Mouse (Mus musculus): ENCODE measurements around the gene Krt78.
"Not testable (repeated sequence)": the region's sequence is repeated elsewhere in the genome, so short reads cannot be mapped to it uniquely, and the experiment has no call there.

Gene Krt78

DNA sequence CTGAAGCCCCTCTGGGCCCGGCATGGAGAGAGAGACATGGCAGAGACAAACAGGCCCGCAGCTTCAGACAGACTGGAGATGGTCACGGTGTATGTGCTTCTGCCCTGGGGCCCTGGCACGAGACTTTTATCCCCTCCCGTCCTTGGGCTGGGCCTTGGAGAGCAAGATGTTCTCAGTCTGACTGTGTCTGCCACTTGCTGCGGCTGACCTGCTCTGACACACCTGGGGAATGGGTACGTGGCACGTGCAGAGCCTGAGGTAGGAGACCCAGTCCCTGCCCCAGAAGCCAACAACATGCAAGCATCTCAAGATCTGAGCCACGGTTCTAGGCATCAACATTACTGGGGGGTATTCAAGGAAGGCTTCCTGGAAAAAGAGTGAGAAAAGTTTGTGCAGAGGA, at the start of gene Krt78:
TSS of gene Krt78 (minus strand) at position 101 of the 400 bp plus-strand sequence.
- no peak for DNase-seq (ENCODE audit: low spot score)

DNA sequence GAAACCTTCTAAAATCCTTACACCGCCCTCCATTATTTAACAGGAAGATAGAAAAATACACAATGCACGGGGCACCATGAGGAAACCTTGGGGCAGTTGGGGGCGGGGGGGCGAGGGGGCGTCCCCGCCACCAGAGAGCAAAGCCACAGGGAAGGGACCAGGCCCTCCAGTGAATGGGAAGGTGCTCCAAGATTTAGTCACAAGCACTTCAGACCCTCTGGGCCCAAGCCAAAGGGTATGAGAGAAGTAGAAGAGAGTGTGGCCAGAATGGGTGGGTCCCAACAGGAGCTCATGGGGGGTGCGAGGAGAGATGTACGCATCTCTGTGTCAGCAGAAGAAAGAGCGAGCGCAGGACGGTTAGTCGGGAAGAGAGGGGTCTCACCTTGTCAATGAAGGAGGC, 49.4 kb upstream of the Krt78 start:
- DNase-seq (ENCODE audit: low spot score): no peak

- DNase-seq (ENCODE audit: low spot score): peak; percentile 92
These were observed 48.8 kb upstream of the Krt78 start for GRCm38 (mm10) chr15:102002646-102003488.

DNA sequence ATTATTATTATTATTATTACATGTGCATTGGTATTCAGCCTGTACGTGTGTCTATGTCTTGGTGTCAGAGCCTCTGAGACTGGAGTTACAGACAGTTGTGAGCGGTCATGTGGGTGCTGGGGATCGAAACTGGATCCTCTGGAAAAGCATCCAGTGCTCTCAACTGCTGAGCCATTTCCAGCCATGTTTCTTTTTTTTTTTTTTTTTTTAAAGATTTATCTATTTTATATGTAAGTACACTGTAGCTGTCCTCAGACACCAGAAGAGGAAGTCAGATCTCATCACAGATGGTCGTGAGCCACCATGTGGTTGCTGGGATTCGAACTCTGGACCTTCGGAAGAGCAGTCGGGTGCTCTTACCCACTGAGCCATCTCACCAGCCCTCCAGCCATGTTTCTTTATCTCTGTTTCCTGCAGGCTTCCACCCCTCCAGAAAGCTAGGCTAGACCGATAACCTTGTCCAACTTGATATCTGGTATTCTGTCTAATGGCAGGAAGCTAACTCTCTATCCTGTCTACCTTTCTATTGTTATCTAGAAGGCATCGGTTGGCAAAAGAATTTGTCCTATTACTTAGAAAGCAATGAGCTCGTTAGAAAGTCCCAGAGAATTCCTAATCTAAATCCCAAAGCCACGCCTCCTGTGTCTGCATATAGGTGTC, 45.7 kb upstream of the Krt78 start:
- DNase-seq (ENCODE audit: low spot score): no peak

DNA sequence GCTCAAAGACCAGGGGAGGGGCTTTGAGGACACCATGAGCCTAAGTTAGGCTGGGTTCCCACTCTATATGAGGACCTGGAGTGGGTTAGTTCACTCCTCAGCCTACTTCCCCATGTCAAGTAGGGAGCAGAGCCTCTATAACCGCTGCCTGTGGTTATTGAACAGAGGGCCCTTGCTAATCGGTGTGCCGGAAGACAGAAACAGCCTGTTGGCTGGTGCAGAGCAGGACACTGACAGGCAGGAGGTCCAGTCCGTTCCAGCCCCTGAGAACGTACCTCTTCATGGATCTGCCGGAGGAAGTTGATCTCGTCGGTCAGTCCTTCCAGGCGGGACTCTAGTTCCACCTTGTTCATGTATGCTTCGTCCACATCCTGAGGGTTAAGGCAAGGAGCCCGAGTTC, 45.1 kb upstream of the Krt78 start:
- DNase-seq (ENCODE audit: low spot score): no peak

DNA sequence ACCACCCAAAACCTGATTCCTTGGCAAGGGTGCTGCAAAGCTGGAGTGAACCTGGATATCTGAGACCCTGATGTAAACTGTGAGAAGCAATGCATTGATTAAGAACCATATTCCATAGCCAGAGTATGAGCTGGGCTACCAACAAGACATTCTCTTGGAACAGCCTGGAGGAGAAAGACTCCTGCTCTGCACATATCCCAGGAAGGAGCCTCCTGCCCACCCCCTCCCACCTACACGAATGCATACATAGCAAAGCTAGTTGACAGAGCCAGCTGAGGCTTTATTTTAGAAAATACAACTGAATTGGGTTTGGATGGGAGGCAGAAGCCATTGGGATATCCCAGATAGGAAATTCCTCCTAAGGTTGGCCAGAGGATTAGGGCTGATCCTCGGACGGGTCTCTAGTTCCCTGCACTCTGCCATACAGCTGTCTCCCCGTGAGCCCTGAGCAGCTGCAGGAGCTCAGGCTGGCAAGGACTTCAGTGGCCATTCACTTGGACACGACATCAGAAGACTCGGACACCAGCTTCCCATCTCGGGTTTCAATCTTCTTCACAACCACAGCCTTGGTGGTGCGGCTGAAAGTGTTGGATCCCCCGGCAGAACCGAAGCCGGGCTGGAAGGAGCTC, 42.5 kb upstream of the Krt78 start:
- DNase-seq (ENCODE audit: low spot score): not testable (repeated sequence)

- DNase-seq (ENCODE audit: low spot score): no peak
These were observed 41.6 kb upstream of the Krt78 start for GRCm38 (mm10) chr15:101995484-101996236.

- no peak for DNase-seq (ENCODE audit: low spot score)
These were observed 40.3 kb upstream of the Krt78 start for GRCm38 (mm10) chr15:101994365-101994764.

DNA sequence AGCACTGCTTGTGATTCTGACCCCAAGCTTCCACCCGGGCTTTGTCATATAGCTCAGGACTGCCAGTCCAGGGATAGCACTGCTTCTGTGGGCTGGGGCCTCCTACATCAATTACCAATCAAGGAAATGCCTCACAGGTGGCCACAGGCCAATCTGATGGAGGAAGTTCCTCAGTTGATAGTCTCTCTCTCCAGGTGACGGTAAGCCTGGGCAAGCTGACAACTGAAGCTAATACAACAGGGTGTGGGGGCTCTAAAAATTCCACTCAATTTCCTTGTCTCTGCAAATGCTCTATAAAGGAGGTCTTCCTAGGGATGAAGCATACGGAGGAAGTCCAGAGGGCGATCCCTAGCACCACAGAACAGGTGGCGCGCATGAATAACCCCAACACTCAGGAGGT, 36.9 kb upstream of the Krt78 start:
- DNase-seq (ENCODE audit: low spot score): no peak

GRCm38 (mm10) chr15:101988714-101989113, 34.6 kb upstream of the Krt78 start:
- no peak for DNase-seq (ENCODE audit: low spot score)

- DNase-seq (ENCODE audit: low spot score): peak; percentile 91
These were observed 34.0 kb upstream of the Krt78 start for GRCm38 (mm10) chr15:101988119-101988518.

- DNase-seq (ENCODE audit: low spot score): no peak
These were observed 30.7 kb upstream of the Krt78 start for GRCm38 (mm10) chr15:101984746-101985145.

GRCm38 (mm10) chr15:101983949-101984601, 30.0 kb upstream of the Krt78 start:
- peak; percentile 97 for DNase-seq (ENCODE audit: low spot score)

DNA sequence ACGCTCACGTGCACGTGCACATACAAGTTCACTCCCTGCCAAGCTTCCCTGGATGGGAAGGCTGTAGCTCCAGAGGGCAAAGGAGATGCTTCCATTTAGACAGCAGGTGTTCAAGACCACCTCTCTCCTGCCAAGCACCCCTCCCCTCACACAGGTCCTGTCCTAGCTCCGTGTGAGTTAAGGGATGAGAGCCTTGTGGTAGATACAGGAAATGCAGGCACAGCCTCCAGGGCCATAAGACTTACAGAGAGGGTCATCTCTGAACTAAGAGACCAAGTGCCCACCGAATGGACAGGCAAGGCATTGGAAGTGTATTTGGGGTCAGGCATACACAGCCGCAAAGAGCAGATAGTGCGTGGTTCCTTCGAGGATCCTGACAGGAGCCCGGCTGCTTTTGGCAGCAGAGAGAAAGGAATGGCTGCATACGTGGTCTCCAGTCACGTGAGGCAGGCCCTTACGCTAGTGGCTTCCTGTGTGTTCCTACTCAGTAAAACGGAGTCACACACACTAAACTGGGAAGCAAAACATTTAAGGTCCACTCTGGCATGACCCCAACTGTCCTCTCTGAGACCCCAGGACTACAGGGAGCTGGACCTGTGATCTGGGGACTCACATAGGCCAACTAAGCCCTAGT, 29.3 kb upstream of the Krt78 start:
- no peak for DNase-seq (ENCODE audit: low spot score)

DNA sequence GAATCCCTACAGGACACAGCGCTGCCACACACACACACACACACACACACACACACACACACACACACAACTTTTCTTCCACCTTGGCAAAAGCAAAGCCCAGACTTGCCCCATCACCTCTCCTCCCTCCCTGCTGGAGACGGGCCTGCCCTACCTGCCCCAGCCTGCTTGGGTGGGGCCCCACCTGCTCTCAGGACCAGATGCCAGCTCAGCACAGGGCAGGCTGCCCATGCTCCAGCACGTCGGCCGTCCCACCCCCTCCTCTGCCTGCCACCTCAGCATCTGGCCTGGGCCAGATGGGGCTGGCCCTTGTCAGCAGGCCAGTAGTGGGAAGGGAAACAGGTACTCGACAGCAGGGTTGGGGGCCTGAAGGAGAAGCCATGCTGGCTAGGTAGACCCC, 26.8 kb upstream of the Krt78 start:
- DNase-seq (ENCODE audit: low spot score): peak; percentile 63

- peak; percentile 96 for DNase-seq (ENCODE audit: low spot score)
These were observed 23.1 kb upstream of the Krt78 start for GRCm38 (mm10) chr15:101977043-101977726.

GRCm38 (mm10) chr15:101976641-101977040, 22.6 kb upstream of the Krt78 start:
- DNase-seq (ENCODE audit: low spot score): no peak

DNA sequence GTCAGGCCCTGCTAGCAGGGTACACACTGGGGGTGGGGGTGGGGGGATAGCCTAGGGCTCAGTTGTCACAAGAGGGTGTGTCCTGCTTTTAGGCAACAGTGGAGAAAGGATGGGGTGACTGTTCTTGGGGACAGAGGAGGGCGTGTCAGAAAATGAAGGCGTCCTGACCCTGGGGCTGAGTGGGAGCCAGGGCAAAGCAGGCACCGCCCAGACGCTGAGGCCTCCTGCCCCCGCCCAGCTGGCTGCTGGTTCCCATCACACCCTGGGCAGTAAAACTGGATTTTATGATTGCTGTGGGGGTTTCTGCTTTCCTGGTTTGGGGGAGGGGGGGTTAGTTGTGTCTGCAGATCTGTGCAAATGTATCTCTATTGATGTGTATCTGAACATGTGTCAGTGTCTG, 21.9 kb upstream of the Krt78 start:
- no peak for DNase-seq (ENCODE audit: low spot score)

- no peak for DNase-seq (ENCODE audit: low spot score)
These were observed 20.2 kb upstream of the Krt78 start for GRCm38 (mm10) chr15:101974083-101974845.

All from MN1 (cell line).